Mouse (Mus musculus): ENCODE results near the gene Camta1. TPM values are rescaled to one million over a fixed set of nuclear protein-coding genes. Genes with fewer than 3 reads are reported as not detected.

Gene Camta1
- total RNA-seq, 1 experiment from 2014 or later: 34.9 TPM

DNA sequence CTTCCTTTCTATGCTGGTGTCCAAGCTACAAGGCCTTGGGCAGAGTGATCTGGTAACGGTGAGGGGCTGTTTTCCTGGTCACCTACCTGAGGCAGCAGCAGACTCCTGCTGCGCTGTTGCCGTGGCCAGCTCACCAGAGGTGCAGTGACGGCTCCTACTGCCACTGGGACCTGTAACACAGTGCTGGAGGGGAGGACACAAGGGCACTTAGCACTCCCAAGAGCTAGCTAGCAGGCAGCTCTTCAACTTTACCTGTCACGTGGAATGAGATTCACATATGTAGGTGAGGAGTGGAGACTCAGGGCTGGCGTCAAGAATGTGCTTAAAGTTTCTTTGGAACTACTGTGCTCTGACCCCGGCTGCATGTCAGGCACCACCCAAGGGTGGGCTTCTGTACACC, 851.4 kb downstream of the Camta1 start:
- ATAC-seq (replicated peaks; ENCODE audit: low read depth, poor library complexity, severe bottlenecking): no peak

GRCm38 (mm10) chr4:151006945-151007344, 854.7 kb downstream of the Camta1 start:
- peak; percentile 68 for ATAC-seq (replicated peaks; ENCODE audit: low read depth, poor library complexity, severe bottlenecking)

DNA sequence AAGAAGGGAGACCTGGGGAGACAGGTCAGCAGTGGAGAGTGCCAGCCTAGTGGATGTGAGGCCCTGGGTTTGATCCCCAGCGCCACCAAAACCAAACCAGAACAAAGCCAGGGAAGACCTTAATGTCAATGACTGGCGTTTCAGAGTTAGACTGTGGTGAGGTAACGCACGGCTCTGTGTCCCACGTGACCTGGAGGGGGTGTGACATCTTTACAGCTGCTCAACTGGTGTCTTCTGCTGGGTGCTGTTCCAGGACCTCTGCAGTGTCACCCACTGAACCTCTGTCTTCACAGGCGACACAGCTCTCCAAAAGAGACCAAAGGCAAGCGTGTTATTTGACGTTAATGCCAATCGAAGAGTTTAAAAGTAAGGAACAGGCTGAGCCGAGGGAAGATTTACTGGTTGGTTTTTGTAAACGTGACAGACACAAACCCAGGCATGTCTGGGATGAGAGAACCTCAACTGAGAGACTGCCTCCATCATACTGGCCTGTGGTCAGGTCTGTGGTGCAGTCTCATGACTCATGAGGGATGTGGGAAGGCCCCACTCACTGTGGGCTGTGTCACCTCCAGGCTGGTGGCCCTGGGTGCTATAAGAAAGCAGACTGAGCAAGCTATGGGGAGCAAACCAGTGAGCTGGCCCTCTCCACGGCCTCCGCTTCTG, 855.9 kb downstream of the Camta1 start:
- peak; percentile 85 for ATAC-seq (replicated peaks; ENCODE audit: low read depth, poor library complexity, severe bottlenecking)

DNA sequence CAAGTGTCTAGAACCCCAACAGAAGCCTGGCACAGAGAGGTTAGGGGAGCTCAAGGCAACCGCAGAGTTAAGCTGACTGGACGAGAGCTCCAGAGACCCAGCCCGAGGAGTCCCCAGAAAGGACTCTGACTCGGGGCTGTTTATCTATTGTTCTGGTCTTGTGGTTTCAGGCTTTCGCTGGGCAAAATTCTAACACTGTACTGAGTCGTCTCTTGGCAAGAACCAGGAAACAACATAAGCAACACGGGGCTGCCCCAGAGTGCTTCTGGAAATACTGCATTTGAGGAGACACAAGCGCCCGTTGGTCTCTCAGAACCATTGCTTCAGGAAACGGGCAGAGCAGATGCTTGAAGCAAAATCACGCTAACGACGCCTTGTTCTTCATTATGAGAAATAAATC, 860.3 kb downstream of the Camta1 start:
- peak; percentile 40 for ATAC-seq (replicated peaks; ENCODE audit: low read depth, poor library complexity, severe bottlenecking)

DNA sequence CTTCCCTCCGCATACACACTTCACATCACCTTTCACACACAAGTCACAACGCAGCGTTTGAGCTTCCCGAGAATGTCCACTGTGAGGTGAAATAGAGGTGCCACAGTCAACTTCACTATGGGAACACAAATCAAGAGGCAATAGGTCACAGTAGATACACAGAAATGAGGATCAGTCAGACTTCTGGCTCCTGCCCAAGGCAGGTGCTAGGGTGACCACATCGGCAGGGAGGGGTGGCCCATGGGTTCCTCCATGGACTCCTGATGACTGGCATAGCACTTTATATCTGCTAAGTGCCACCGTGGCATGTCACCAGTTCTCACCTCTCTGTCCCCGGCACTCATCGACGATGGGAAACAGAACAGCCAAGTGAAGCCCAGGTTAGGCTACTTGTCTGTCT, 863.0 kb downstream of the Camta1 start:
- no peak for ATAC-seq (replicated peaks; ENCODE audit: low read depth, poor library complexity, severe bottlenecking)

- no peak for ATAC-seq (replicated peaks; ENCODE audit: low read depth, poor library complexity, severe bottlenecking)
These were observed 864.9 kb downstream of the Camta1 start, which contains the start of gene Uts2 for GRCm38 (mm10) chr4:150996797-150997196. Gene Uts2, plus strand, starts transcription at chr4:150997097.

GRCm38 (mm10) chr4:150990148-150990547, 871.5 kb downstream of the Camta1 start:
- no peak for ATAC-seq (replicated peaks; ENCODE audit: low read depth, poor library complexity, severe bottlenecking)

GRCm38 (mm10) chr4:150980153-150980552, 881.5 kb downstream of the Camta1 start:
- ATAC-seq (replicated peaks; ENCODE audit: low read depth, poor library complexity, severe bottlenecking): no peak

DNA sequence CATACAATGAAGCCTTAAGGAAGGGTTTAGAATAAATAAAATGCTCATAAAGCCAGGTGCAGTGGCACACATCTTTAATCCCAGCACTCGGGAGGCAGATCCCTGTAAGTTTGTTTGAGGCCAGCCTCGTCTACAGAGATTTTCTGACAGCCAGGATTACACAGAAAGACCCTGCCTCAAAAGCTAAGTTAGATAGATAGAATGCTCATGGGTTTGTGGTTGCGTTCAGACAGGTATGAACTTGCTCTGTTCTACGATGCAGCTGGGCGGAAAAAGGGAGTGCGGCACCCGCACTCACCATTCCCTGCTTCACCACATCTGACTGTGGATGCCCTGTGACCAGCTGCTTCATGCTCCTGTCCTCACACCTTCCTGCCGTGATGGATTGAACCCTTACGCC, 882.2 kb downstream of the Camta1 start:
- no peak for ATAC-seq (replicated peaks; ENCODE audit: low read depth, poor library complexity, severe bottlenecking)

DNA sequence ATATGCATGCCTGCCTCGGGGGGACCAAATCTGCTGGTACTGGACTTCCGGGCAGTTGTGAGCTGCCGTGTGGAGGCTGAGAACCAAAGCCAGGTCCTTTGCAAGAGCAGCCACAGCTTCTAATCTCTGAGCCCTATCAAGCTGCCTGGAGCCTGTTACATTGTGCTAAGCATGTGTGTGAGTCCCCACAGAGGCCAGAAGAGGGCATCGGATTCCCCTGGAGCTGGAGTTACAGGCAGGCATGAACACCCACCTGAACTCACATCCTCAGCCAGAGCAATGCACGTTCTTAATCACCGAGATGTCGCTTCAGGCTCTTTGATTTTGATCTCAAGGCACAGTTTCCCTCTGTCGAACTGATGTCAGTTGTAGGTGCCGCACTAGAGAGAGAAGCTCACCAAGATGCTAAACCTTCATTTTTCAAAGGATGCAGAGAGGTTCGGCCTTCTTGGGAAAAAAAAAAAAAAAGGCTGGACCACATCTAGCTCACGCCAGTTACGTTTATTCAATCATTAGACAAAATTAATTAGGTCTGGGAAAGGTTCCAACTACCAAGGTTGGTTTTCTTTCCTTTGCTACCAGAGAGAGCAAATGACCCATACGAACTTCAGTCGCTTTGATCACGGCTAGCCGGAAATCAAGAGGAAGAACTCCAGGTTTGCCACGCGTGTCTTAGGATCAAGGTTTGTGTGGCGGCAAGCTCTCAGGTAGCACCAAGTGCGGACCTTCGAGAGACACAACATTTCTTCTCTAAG, 883.3 kb downstream of the Camta1 start:
- no peak for ATAC-seq (replicated peaks; ENCODE audit: low read depth, poor library complexity, severe bottlenecking)

- no peak for ATAC-seq (replicated peaks; ENCODE audit: low read depth, poor library complexity, severe bottlenecking)
These were observed 886.5 kb downstream of the Camta1 start for GRCm38 (mm10) chr4:150975145-150975544.

DNA sequence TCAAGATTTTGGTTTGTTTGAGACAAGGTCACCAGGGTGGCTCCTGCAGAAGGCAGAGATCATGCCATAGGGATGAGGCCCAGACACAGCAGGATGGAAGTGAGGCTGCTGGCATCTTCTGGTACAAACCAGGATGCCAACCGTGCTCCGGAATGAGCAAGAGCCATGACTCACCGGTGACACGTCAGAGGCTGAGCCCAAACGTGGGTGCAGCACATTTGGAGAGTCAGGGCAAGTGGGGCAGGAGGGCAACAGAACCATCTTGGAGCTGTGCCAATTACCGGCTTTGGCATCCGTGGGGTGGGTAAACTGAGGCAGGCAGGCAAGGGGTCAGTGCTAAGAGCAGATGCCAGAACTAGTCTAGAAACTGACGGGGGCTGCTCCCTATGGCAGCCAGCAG, 888.4 kb downstream of the Camta1 start:
- ATAC-seq (replicated peaks; ENCODE audit: low read depth, poor library complexity, severe bottlenecking): no peak

GRCm38 (mm10) chr4:150968956-150969355, 892.7 kb downstream of the Camta1 start:
- ATAC-seq (replicated peaks; ENCODE audit: low read depth, poor library complexity, severe bottlenecking): no peak

DNA sequence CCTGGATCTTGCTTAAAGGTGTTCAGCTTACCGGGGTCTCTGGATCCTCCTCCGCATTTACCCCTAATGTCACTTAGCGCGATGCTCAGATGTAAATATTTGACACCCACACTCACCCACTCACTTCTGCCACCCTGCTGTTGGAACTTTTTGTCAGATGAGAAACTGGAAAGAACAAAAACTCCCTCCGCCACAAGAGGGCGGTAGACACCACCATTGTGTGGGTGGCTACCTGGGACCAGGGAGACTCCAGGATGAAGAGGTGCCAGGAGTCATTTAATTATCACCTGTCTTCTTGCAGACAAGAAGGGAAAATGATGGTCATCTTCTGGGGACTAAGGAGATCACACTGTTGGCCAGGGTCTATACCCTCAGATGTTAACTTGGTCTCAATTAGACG, 895.1 kb downstream of the Camta1 start:
- peak; percentile 43 for ATAC-seq (replicated peaks; ENCODE audit: low read depth, poor library complexity, severe bottlenecking)

GRCm38 (mm10) chr4:150965555-150965951, 896.1 kb downstream of the Camta1 start:
- ATAC-seq (replicated peaks; ENCODE audit: low read depth, poor library complexity, severe bottlenecking): no peak

DNA sequence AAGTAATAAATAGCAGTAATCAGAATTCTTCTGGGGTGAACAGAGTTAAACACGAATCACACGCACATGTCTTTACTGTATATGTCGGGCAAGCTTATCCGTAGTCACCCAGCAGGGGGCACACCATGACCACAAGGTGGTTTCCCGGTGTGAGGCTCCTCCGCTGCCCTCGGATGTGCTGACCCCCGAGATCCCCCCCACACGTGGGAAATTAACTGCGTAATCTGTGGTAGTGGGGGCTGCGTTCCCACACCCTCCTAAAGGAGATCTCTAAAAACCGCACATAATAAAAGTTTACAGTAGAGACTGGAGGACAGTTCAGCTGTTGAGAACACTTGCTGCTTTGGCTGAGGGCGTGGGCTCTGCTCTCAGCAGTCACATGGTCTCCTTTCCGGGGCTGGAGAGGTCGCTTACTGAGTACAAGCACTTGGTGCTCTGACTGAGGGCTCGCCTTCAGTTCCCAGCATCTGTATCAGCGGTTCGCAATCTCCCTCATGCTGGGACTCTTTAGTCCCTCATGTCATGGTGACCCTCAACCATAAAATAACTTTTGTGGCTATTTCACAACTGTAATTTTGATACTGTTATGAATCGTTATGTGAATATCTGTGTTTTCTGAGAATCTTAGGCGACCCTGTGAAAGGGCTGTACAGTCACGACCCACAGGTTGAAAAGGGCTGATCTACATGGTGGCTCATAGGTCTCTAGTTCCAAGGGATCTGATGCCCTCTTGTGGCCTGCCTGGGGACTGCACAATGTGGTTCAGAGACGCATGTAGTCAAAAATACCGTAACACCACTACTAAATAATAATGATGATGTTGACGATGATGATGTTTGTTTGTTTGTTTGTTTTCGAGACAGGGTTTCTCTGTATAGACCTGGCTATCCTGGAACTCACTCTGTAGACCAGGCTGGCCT, 896.8 kb downstream of the Camta1 start:
- ATAC-seq (replicated peaks; ENCODE audit: low read depth, poor library complexity, severe bottlenecking): peak; percentile 86

GRCm38 (mm10) chr4:150963711-150964110, 898.0 kb downstream of the Camta1 start:
- ATAC-seq (replicated peaks; ENCODE audit: low read depth, poor library complexity, severe bottlenecking): no peak

- no peak for ATAC-seq (replicated peaks; ENCODE audit: low read depth, poor library complexity, severe bottlenecking)
These were observed 899.4 kb downstream of the Camta1 start for GRCm38 (mm10) chr4:150962231-150962630.

GRCm38 (mm10) chr4:150958536-150958935, 903.1 kb downstream of the Camta1 start:
- no peak for ATAC-seq (replicated peaks; ENCODE audit: low read depth, poor library complexity, severe bottlenecking)

GRCm38 (mm10) chr4:150957106-150957458, 904.6 kb downstream of the Camta1 start:
- ATAC-seq (replicated peaks; ENCODE audit: low read depth, poor library complexity, severe bottlenecking): no peak

Data from common myeloid progenitor, adult 5-6 weeks (primary cell).